Mouse (Mus musculus): ENCODE data around the gene Pm20d2.

Pm20d2 gene

GRCm38 (mm10) chr4:33124493-33124892 is 65.0 kb downstream of the Pm20d2 start:
- DNase-seq (ENCODE audit: extremely low read depth, low read depth, low spot score), result no peak

Data from fat pad, adult 2 months (tissue).